Mouse (Mus musculus): ENCODE data around the gene Hbb-bh1.
"Not testable (repeated sequence)": the region's sequence is repeated elsewhere in the genome, so short reads cannot be mapped to it uniquely, and the experiment has no call there.

The Hbb-bh1 gene

DNA sequence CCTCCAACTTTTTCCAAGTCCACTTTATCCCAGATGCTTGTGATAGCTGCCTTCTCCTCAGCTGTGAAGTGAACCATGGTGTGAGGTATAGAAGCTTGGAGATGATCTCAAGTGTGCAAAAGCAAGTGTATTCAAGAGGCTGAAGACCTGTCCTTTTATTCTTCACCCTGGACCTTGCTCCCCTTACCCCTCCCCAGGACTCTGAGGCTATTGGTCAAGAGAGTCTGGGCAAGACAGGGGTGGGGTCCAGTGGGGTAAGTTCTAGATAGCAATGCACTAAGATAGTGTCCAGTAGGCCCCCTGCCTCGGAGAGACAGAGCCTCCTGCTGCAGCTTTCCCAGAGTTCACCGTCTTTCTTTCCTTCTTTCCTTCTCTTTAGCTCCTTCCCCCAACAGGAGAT lies at the start of gene Hbb-bh1:
TSS of gene Hbb-bh1 (minus strand) at position 131 of the 400 bp plus-strand sequence.
- DNase-seq: no peak

DNA sequence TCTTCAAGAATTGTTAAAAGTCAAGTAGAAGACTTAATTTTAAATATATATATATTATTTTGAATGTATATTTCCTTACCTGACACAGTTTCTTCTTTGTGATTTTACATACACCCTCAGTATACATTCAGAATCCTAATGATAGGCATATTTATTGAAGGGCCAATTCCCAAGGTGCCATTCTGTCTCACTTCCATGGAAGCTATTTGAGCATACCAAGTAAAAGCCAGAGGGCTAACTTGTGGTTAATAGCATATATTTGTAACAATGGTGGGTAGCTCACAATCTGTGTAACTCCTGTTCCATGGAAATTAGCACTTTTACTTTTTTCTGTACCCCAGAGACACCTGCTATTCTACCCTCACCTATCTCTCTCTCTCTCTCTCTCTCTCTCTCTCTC lies 43.2 kb upstream of the Hbb-bh1 start, which contains the start of gene Olfr66:
TSS of gene Olfr66 (minus strand) at position 101 of the 400 bp plus-strand sequence.
- DNase-seq: no peak

DNA sequence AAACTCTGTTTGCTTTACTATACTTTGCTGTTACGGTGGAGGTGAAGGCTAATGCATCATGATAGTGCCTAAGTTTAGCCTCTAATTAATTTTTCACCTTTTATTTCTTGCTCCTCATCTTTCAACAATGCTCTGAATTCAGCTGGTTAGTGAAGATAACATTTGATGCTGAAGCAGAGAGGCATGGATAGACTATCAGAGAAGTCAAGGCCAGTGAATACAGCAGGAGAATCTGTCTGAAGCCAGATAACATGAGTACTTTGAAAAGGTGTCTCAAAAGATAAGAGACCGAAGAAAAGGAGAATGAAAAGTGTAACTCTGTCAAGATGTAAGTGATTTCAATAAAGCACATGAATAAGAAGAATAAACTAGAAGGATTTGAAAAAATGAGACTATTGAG lies 34.1 kb upstream of the Hbb-bh1 start:
- DNase-seq: no peak

DNA sequence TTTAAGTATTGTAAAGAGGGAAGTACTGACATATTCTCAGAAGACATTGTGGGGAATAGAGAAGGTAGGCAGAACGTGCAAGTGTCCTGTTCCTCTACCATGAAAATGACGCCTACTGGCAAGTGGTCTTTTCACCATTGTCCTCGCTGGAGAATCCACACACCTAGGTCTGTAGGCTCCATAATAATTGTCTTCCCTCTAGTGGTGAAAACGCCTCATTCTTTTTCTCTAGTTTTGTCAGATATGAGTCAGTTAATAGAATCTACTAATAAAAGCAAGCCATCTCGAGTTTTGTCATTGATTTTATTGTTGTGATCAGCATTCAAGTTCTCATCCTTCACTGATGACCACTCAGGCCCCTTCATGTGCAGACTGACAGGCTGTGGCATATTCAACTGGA lies 31.5 kb upstream of the Hbb-bh1 start:
- no peak for DNase-seq

DNA sequence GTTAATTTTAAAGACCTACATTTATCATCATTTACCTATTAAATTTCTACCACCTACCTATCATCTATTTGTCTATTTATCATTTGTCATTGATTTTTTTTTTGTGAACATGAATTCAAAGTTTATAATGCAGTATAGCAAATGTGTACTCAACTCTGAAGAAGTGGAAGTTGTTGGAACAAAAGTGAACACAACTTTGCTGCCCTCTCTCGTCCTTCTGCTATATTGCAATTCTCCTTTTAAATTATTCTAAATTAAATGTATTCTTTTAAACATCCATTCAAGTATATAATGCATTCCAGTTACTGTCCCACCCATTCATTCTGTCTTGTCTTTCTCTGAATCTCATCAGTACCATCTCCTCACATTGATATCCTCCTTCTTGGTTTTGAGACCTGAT lies 30.1 kb upstream of the Hbb-bh1 start:
- no peak for DNase-seq

DNA sequence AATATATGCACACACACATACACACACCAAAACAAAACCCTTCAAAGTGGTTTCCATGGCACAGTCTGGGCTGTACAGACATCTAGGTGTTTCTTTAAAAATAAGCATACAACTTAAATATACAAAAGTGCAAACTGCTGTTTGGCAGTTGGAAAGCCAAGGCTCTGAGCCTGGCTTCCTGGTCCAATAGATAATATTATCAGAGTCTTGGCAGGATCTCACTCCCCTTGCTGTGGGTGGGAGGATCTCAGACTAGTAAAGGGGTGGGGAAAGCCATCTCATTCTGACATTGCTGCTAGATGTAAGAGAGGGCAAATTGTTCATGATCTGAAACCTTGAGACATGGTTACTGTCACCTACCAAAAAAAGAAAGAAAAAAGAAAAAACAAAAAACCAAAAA lies 27.7 kb upstream of the Hbb-bh1 start:
- no peak for DNase-seq

DNA sequence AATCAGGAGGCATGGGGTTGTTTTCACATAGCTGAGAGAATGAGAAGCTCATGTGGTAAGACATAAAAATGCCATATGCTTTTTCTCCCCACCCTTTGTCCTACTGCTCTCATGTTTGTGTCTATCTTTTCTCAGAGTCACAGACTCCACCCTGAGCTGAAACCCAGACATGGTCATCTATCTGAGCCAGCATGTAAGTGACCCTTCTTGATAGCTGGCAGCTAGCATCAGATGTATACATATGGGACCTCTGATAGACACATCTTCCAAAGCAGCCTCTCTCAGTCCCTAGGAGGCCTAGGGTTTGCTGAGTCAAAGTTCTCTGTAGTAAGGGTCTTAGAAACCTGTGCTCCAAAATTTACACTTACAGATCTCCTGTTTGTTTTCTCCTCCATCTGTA lies 22.8 kb upstream of the Hbb-bh1 start:
- no peak for DNase-seq

DNA sequence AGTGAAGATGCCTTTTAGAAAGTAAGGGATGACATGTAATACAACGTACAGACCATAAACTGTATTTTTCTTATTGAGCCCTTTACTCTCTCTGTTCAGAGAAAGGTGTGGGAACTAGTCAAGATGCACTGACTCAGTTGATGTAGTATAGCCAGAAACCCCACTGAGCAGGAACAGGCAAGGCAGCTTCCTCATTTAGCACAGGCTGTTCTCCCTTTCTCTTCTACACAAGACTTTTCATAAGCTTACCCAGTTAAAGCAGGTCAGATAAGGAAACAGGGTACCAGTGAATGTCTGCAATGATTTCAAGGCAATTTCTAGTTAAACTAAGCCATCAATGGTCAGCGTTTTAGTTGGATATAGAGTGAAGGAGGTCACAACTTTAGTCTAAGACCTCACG lies 18.6 kb upstream of the Hbb-bh1 start:
- no peak for DNase-seq

DNA sequence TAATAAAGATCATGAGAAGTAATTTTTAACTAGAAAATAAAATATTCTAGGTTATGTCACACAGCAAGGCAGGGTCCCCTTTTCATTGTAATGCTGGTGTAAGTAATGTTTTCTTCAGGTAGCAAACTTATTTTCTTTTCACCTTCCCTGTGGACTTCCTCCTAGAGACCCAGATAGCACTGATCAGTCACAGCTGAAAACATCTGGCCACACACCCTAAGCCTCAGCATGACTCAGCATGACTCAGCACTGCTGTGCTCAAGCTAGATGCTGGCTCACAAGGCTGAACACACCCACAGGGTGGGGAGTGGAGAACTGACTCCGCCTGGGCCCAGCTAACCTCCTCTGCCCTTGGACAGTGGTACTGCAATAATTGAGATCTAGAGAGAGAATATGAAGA lies 17.9 kb upstream of the Hbb-bh1 start:
- DNase-seq: no peak

DNA sequence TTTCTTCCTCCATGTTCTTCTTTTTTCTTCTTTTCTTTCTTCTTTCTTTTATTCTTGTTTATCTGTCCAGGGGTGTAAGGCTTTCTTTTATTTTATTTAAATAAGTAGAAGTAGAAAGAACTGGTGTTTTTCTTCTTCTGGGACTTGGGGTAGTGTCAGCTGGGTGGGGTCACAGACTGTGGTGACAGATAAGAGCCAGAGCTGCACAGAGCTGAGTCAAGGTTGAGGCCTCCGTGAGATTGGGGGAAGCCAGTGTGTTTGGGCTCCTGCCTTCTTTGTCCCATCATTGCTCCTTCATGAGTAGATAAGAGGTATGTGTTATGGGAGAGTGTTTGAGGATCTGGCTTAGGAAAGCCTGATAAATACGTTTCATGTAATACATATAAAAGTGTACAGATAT lies 16.1 kb upstream of the Hbb-bh1 start:
- no peak for DNase-seq

DNA sequence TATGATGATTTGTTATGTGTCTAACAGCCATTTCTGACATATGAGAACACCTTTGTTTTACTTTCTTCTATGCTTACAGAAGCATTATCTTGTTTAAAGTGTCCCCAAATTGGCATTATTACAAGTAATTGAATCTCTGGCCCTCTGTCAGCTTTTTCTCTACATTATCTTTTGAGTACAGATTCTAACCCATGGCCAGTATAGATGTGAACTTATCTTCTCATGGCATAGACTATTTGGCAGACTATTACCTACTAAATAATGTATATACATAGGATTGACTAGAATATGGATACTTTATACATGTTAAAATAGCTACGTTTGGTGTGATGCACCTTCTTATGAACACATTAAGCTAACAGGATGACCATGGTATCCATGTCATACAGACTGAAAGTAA lies 11.7 kb upstream of the Hbb-bh1 start:
- no peak for DNase-seq

DNA sequence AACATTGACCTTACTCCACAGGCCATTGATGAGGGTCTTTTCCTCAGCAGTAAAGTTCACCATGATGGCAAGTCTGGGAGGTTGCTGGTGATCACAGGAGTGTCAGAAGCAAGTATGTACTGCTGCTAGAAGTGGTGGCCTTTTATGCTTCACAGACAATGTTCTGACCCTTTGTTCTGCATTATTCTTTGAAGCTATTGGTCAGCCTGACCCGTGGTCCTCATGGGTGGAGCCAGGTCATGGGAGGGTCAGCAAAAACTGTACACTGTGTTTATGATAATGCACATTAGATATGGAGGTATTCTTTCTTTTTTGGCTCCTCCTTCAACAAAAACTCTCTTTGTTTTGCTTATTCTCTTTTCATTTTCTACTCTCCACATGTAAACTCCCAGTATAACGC lies 10.1 kb upstream of the Hbb-bh1 start, which contains the start of gene Hbb-y:
TSS of gene Hbb-y (minus strand) at position 127 of the 400 bp plus-strand sequence.
- DNase-seq: no peak

DNA sequence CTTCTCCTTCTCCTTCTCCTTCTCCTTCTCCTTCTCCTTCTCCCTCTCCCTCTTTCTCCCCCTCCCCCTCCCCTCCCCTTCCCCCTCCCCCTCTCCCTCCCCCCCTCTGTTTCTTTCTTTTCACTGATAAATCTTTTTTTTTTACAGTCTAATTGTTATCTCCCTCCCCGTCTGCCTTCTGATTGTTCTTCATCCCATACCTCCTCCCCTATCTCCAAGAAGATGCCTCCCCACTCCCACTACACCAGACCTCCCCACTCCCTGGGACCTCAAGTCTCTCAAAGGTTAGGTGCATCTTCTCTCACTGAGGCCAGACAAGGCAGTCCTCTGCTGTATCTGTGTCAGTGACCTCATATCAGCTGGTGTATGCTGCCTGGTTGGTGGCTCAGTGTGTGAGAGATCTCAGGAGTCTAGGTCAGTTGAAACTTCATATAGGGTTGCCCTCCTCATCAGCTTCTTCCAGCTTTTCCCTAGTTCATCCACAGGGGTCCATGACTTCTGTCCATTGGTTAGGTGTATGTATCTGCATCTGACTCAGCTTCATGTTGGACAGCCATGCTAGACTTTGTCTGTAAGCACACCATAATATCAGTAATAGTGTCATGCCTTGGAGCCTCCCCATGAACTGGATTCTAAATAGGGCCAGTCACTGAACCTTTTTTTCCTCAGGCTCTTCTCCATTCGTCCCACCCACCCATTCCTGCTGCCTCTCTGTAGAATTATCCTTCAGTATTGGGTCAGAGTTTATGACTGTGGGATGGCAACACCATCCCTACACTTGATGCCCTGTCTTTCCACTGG lies 1.8 kb upstream of the Hbb-bh1 start:
- DNase-seq: no peak

DNA sequence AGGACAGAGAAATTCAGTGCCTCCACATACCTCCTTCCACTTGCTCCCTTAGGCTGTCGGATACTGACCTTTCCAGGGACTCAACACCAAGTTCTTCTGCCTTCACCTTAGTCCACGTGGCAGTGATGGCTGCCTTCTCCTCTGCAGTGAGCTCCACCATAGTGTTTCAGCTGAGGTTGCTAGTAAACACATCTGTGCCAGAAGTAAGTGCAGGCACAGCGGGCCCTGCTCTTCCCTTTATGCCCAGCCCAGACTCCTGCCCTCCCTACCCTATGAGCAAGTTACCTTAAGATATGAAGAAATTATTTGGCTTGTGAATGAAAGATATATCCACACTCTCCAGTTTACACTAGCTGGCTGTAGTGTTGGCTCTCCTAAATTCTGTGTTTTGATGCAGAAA lies 2.7 kb downstream of the Hbb-bh1 start, which contains the start of gene Hbb-bh2:
TSS of gene Hbb-bh2 (minus strand) at position 253 of the 400 bp plus-strand sequence.
- no peak for DNase-seq

DNA sequence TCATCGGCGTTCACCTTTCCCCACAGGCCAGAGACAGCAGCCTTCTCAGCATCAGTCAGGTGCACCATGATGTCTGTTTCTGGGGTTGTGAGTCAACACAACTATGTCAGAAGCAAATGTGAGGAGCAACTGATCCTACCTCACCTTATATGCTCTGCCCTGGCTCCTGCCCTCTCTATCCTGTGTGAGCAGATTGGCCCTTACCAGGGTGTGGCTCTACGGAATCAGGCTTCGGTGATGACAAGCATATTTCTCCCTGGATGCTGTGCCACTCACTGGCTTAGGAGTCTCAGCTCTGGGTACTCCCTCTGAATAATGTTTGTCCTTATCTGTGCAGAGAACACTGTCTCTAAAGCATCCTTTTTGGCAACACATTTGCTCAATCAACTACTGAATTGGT lies 15.2 kb downstream of the Hbb-bh1 start, which contains the start of gene Hbb-bs:
TSS of gene Hbb-bs (minus strand) at position 289 of the 400 bp plus-strand sequence.
- DNase-seq: no peak

DNA sequence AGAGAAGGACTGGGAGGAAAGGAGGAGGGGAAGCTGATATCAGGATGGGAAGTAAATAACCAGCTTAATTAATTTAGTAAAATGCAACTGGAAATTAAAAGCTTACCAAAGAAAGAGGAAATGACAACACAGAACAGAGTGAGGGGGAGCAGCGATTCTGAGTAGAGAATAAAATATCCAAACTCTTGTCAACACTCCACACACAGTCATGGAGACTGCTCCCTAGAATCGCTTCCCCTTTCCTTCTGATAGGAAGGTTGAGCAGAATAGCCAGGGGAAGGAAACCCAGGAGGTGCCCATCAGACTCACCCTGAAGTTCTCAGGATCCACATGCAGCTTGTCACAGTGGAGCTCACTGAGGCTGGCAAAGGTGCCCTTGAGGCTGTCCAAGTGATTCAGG lies 15.8 kb downstream of the Hbb-bh1 start:
- DNase-seq: not testable (repeated sequence)

DNA sequence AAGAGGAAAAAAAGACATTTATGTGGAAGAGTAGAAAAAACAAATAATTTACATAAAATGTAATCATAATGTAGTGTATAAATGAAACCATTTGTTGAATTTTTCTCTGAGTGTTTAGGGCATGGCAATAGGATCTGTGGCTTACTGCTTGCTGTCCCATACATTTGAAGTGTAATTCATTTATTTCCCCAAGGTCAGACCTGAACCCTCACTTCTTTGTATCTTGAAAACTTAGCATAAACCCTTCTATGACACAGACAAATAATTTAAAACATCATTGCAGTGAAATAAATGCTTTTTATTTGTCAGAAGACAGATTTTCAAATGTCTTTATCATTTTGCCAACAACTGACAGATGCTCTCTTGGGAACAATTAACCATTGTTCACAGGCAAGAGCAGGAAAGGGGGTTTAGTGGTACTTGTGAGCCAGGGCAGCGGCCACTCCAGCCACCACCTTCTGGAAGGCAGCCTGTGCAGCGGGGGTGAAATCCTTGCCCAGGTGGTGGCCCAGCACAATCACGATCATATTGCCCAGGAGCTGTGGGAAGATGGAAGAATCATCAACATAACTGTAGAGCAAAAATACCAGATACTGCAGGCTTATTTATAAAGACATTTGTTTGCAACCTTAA lies 16.6 kb downstream of the Hbb-bh1 start:
- DNase-seq: no peak

DNA sequence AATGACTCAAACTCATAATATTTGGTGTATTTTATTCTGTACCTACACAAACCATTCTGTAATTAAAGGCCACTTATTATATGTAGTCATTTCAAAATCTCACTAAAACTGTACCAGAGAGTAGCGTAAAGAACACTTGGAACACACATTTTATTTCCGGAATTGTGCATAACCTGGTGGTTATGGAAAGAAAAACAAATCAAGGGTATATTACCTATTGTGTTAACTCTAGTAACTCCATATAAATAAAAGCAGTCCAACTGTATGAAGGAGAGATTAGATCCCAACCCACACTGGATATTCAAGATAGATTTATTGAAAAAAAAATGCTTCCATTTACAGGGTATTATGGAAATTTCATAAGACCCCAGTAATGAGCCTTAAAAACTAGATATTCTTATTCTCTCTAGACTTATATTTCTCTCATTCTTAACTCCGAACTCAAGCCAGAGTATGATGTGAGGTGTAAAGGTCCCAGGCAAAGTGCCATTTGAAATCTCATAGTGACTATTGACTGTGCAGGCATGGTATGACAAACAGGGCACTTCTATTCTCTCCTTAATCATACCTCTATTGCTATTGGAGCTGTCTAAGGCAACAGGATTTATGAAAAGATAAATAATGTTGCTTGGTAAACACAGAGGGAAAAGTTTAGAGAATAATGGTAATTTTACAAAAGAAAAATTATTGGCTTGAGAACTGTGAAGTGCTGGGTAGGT lies 17.3 kb downstream of the Hbb-bh1 start:
- no peak for DNase-seq

DNA sequence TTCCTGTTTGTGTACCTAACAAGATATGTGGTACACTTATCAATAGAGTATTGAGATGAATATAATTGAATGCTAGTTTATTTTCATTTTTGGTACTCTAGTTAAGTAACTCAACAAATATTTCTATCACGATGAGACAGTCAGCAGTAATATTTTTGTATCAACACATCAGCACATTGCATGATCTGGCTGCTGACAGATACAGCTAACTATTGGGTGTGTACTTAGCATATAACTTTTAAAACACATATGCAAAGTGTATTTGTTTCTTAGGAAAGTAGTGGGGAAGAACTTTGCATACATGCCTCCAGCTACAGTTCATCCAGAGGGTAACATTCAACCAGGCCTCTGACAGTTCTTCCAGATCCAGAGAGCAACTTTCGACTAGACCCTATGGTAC lies 18.4 kb downstream of the Hbb-bh1 start:
- DNase-seq: no peak

DNA sequence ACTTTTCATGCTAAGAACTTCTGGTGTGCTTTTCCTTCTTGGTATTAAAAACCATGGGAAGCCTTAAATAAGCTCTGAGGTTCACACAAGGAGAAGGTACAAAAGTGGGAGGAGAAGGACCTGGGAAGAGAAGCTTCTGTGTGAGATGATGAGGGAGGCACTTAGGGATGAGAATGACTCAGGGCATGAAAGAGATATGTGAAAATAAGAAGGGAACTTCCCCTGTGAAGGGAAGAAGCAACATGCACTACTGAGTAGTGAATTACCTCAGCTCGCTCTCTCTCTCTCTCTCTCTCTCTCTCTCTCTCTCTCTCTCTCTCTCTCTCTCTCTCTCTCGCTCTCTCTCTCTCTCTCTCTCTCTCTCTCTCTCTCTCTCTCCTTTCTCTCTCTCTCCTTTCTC lies 27.9 kb downstream of the Hbb-bh1 start:
- not testable (repeated sequence) for DNase-seq

DNA sequence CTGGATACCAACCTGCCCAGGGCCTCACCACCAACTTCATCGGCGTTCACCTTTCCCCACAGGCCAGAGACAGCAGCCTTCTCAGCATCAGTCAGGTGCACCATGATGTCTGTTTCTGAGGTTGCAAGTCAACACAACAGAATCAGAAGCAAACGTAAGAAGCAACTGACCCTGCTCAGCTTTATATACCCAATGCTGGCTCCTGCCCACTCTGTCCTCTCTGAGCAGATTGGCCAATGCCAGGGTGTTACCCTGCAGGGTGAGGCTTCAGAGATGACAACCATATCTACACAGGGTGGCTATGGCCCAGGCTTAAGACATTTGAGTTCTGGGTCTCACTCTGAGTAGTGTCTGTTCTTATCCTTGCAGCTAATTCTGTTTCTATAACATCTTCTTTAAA lies 29.2 kb downstream of the Hbb-bh1 start, which contains the start of gene Hbb-bt:
TSS of gene Hbb-bt (minus strand) at position 231 of the 400 bp plus-strand sequence.
- no peak for DNase-seq

DNA sequence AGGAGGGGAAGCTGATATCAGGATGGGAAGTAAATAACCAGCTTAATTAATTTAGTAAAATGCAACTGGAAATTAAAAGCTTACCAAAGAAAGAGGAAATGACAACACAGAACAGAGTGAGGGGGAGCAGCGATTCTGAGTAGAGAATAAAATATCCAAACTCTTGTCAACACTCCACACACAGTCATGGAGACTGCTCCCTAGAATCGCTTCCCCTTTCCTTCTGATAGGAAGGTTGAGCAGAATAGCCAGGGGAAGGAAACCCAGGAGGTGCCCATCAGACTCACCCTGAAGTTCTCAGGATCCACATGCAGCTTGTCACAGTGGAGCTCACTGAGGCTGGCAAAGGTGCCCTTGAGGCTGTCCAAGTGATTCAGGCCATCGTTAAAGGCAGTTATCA lies 29.8 kb downstream of the Hbb-bh1 start:
- DNase-seq: not testable (repeated sequence)

DNA sequence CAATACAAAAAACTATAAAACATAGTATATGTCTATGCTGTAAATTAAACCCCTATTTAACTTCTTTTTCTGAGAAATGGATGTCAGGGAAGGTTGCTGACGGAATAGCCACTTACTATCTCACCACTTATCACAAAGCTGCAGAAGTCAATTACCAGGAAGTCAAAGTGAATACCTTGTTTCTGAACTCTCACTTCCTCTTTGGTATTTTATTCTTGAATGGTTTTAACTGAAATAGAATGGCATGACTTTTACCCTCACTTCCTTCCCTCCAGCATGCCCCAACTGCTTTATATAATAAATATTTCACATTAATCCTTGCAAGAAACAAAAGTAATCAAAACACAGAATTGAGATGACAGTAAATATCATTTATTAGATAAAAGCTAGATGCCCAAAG lies 30.8 kb downstream of the Hbb-bh1 start:
- no peak for DNase-seq

Measured in right cerebral cortex, adult 18-20 months (tissue).